Mouse (Mus musculus): Measurements from ENCODE around the gene Dnmt3l.
A peak's percentile ranks its signal among the peaks of the same experiment; 100 is the strongest.

DNA sequence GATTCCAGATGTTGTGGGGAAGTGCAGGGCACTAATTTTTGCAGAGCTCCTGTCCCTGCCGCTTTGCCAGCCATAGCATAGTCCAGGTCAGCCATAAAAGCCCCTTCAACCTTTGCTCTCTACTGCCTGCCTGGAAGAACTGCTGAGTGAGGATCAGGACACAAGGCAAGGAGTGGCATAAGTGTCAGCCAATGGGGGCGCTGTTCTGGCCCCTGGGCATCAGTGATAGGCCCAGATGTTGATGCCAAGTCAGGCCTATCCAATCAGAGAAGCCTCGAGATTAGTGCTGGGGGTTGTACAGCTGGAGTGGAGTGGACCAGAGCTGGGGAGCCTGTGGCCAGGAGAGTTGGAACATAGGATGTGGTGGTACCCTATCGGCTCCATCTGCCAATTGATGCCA lies 25.5 kb downstream of the Dnmt3l start:
- TF ChIP-seq ZC3H11A (IDR thresholded peaks at IDR 0.05; ENCODE audit: borderline replicate concordance, low read depth, low read length) (no peak), CHD2 (IDR thresholded peaks at IDR 0.05; ENCODE audit: low read depth, low read length) (peak; percentile 91), HCFC1 (IDR thresholded peaks at IDR 0.05; ENCODE audit: borderline replicate concordance, insufficient read depth, low read length) (no peak), ZNF384 (IDR thresholded peaks at IDR 0.05; ENCODE audit: low read depth, low read length) (no peak), MAFK (IDR thresholded peaks at IDR 0.05; ENCODE audit: insufficient read depth, low read depth, low read length) (peak; percentile 70)

Measured in ES-E14 (cell line).